In genomic region chr17:74396766-74397165, GRCm38 (mm10) we compare ENCODE assay signal across 8 mouse cellular contexts. TPM values are rescaled to one million over a fixed set of nuclear protein-coding genes. Genes with fewer than 3 reads are reported as not detected.
DNase-seq lines count a peak whose midpoint lies in the region; ATAC-seq lines count a peak whose summit lies in the region.

No protein-coding gene starts in this region.

- 0 out of 2 replicates have a peak overlapping the region, but pooled peaks have one; percentile 93 for H3K9ac ChIP-seq in heart, embryonic 14.5 days (ENCODE audit: low read length)
- peak overlapping the region; percentile 3; the same call in 1 of the 2 replicates for H3K9ac ChIP-seq in intestine, embryonic 14.5 days (ENCODE audit: low read length)
- no peak overlapping the region for H3K9ac ChIP-seq in midbrain, embryonic 16.5 days (ENCODE audit: low read depth, low read length)

- no peaks in the 10 kb centered on the region for H3K27me3 ChIP-seq in heart, embryonic 14.5 days (ENCODE audit: control insufficient read depth, insufficient read depth, low read length)
- no peaks in the 10 kb centered on the region for H3K27me3 ChIP-seq in embryonic facial prominence, embryonic 10.5 days (replicated peaks; ENCODE audit: low read depth, poor library complexity, severe bottlenecking)
- no peaks in the 10 kb centered on the region for H3K27me3 ChIP-seq in intestine, embryonic 14.5 days (replicated peaks; ENCODE audit: control insufficient read depth, insufficient read depth, low read length)
- no peaks in the 10 kb centered on the region for H3K27me3 ChIP-seq in midbrain, embryonic 16.5 days (ENCODE audit: control insufficient read depth, insufficient read depth, low read depth, low read length)

- intact Hi-C loops in heart, postnatal 14 days (cut with DNase I), result loop anchor here (5.0 to 10.0 kb wide), 3 partner anchors 54 to 88 kb away; partner anchors contain the start of gene Yipf4

- no peaks in the 10 kb centered on the region for H3K9me3 ChIP-seq in heart, embryonic 14.5 days (ENCODE audit: control insufficient read depth, low read length)
- no peaks in the 10 kb centered on the region for H3K9me3 ChIP-seq in embryonic facial prominence, embryonic 10.5 days
- H3K9me3 ChIP-seq in intestine, embryonic 14.5 days (ENCODE audit: control insufficient read depth, low read length), result no peaks in the 10 kb centered on the region
- no peaks in the 10 kb centered on the region for H3K9me3 ChIP-seq in midbrain, embryonic 16.5 days (replicated peaks; ENCODE audit: control insufficient read depth, low read length, poor library complexity, severe bottlenecking)

- DNase-seq in heart, postnatal 14 days, result no peak
- DNase-seq in embryonic facial prominence, embryonic 10.5 days (ENCODE audit: low spot score), result no peak
- no peak for DNase-seq in intestine, embryonic 14.5 days (ENCODE audit: low spot score)
- no peak for DNase-seq in embryo, embryonic 11 days
- DNase-seq in right cerebral cortex, postnatal 14 days, result no peak

- WGBS in heart, embryonic 14.5 days, result 78% methylated on average over 4 of the region's 4 CpGs
- WGBS in embryonic facial prominence, embryonic 10.5 days, result 82% methylated on average over 4 of the region's 4 CpGs
- 74% methylated on average over 4 of the region's 4 CpGs for WGBS in intestine, embryonic 14.5 days
- WGBS in midbrain, embryonic 16.5 days, result 83% methylated on average over 4 of the region's 4 CpGs

- H3K27ac ChIP-seq in heart, embryonic 14.5 days (replicated peaks in 1 of 2; ENCODE audit: control insufficient read depth in 1 of 2, insufficient read depth in 1 of 2, low read depth in 2 of 2, low read length in 2 of 2), result no peak overlapping the region
- H3K27ac ChIP-seq in embryonic facial prominence, embryonic 10.5 days (replicated peaks), result no peak overlapping the region
- H3K27ac ChIP-seq in intestine, embryonic 14.5 days (ENCODE audit: low read depth), result no peak overlapping the region
- H3K27ac ChIP-seq in midbrain, embryonic 16.5 days (ENCODE audit: low read length), result no peak overlapping the region

- peaks cover 8% of the 10 kb centered on the region for H3K36me3 ChIP-seq in heart, embryonic 14.5 days (ENCODE audit: control insufficient read depth, insufficient read depth, low read length)
- peaks cover under 1% of the 10 kb centered on the region for H3K36me3 ChIP-seq in embryonic facial prominence, embryonic 10.5 days (replicated peaks)
- H3K36me3 ChIP-seq in intestine, embryonic 14.5 days (ENCODE audit: control insufficient read depth, insufficient read depth, low read length), result 0 out of 2 replicates have a peak, but pooled peaks cover 6% of the 10 kb centered on the region
- H3K36me3 ChIP-seq in midbrain, embryonic 16.5 days (ENCODE audit: control insufficient read depth, insufficient read depth, low read length), result no peaks in the 10 kb centered on the region

- peaks cover 0 to 9% of the 10 kb centered on the region in 2 experiments; a peak in 2 of 4 replicates for H3K4me1 ChIP-seq in heart, embryonic 14.5 days (ENCODE audit: control insufficient read depth in 2 of 2, insufficient read depth in 2 of 2, low read length in 2 of 2)
- H3K4me1 ChIP-seq in embryonic facial prominence, embryonic 10.5 days, result peaks cover 12% of the 10 kb centered on the region
- H3K4me1 ChIP-seq in intestine, embryonic 14.5 days (replicated peaks; ENCODE audit: control insufficient read depth, insufficient read depth, low read length), result 0 out of 2 replicates have a peak, but pooled peaks cover 3% of the 10 kb centered on the region
- peaks cover 8% of the 10 kb centered on the region; the same call in 1 of the 2 replicates for H3K4me1 ChIP-seq in midbrain, embryonic 16.5 days (ENCODE audit: control insufficient read depth, insufficient read depth, low read length)

- H3K4me2 ChIP-seq in heart, embryonic 14.5 days (ENCODE audit: low read length), result peak overlapping the region; percentile 84
- H3K4me2 ChIP-seq in intestine, embryonic 14.5 days (ENCODE audit: low read length), result peak overlapping the region; percentile 54
- peak overlapping the region; percentile 58 for H3K4me2 ChIP-seq in midbrain, embryonic 16.5 days (ENCODE audit: low read length)

- no peak overlapping the region for H3K4me3 ChIP-seq in heart, embryonic 14.5 days (ENCODE audit: control insufficient read depth in 1 of 2, insufficient read depth in 1 of 2, low read depth in 1 of 2, low read length in 2 of 2)
- H3K4me3 ChIP-seq in embryonic facial prominence, embryonic 10.5 days, result peak overlapping the region; percentile 95
- H3K4me3 ChIP-seq in intestine, embryonic 14.5 days (ENCODE audit: low read depth, low read length), result peak overlapping the region; percentile 72; the same call in 1 of the 2 replicates
- H3K4me3 ChIP-seq in midbrain, embryonic 16.5 days (ENCODE audit: low read depth, low read length), result no peak overlapping the region

- ATAC-seq in heart, embryonic 14.5 days (ENCODE audit: insufficient number of reproducible peaks, insufficient read depth, low FRiP score, low read depth), result no peak
- ATAC-seq in intestine, embryonic 14.5 days (replicated peaks; ENCODE audit: low FRiP score, low TSS enrichment, low read depth), result no peak
- ATAC-seq in midbrain, embryonic 16.5 days, result no peak
- ATAC-seq in cerebellum, adult (ENCODE audit: insufficient number of reproducible peaks, low FRiP score, low TSS enrichment), result no peak

RNA-seq across cellular contexts. Expression of gene Slc30a6, which starts 1.4 kb away (rescaled TPM):
- polyA plus RNA-seq in heart, embryonic 14.5 days (2014; fragmentation: Nextera tagmentation; extraction: Ambion mirVana), result 28.3 and 30.8 TPM in 2 replicates
- 10 to 100 TPM; 11.2 to 11.7 TPM for total RNA-seq in heart, postnatal 14 days (2021)
- 38.3 and 39.2 TPM in 2 replicates for polyA plus RNA-seq in embryonic facial prominence, embryonic 10.5 days (2016; fragmentation: Nextera tagmentation; extraction: Ambion mirVana)
- polyA plus RNA-seq in intestine, embryonic 14.5 days (2014; fragmentation: Nextera tagmentation; extraction: Ambion mirVana), result 37.4 and 39.4 TPM in 2 replicates
- 30.4 and 30.9 TPM in 2 replicates for polyA plus RNA-seq in midbrain, embryonic 16.5 days (2015; fragmentation: Nextera tagmentation; extraction: Ambion mirVana)

RNA-seq across cellular contexts. Expression of gene Spast, which starts 58.0 kb away (rescaled TPM):
- polyA plus RNA-seq in heart, embryonic 14.5 days (2014; fragmentation: Nextera tagmentation; extraction: Ambion mirVana), result 20.1 and 21.4 TPM in 2 replicates
- 10 to 100 TPM; 29.3 to 33.2 TPM for total RNA-seq in heart, postnatal 14 days (2021)
- polyA plus RNA-seq in embryonic facial prominence, embryonic 10.5 days (2016; fragmentation: Nextera tagmentation; extraction: Ambion mirVana), result 17.0 and 18.0 TPM in 2 replicates
- polyA plus RNA-seq in intestine, embryonic 14.5 days (2014; fragmentation: Nextera tagmentation; extraction: Ambion mirVana), result 17.3 and 19.3 TPM in 2 replicates
- 22.0 and 26.7 TPM in 2 replicates for polyA plus RNA-seq in midbrain, embryonic 16.5 days (2015; fragmentation: Nextera tagmentation; extraction: Ambion mirVana)

Comparison
In these comparisons a context has a peak if more than half of its experiments do, and no peak if none do; other contexts are left out.
1. H3K4me3 ChIP-seq: peak in embryonic facial prominence, embryonic 10.5 days (single experiment) and intestine, embryonic 14.5 days (single experiment); none in heart, embryonic 14.5 days (0 of 2) and midbrain, embryonic 16.5 days (single experiment).
2. Peak in every context shown above with its lines, with median percentiles within 50 percentile points of each other: H3K4me2 ChIP-seq.